Mouse (Mus musculus) R1 (cell line): ENCODE measurements around the gene Lmna.

Experiments
- DNase-seq: peaks from one replicate; pipeline ENCODE4 v3.0.0-alpha.2; 2018; ENCODE audit warnings: low read depth, low spot score

Lmna gene

GRCm38 (mm10) chr3:88539397-88539796, 29.6 kb upstream of the Lmna start:
- DNase-seq = peak; percentile 64

GRCm38 (mm10) chr3:88538271-88539145, 28.8 kb upstream of the Lmna start:
- DNase-seq = no peak

DNA sequence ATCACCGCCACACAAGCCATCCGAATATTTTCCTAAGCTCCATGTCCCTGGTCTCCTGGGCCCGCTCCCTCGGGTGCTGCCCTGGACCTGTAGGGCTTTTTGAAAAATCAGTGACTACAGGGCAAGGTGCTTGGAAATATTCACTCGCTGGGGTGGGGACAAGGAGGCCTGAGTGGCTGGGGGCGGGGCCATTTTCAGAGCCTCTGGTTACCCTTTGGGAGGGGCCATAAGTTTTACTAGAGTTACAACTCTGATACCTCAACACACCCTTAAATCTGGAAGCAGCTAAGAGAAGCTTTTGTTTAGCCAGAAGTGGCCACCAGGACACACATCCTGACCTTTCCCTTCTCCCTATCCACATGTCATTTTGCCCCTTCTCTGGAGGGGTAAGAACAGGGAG, 27.4 kb upstream of the Lmna start:
- DNase-seq = peak; percentile 59

- peak; percentile 77 for DNase-seq
These were observed 26.6 kb upstream of the Lmna start for GRCm38 (mm10) chr3:88536103-88536930.

- DNase-seq = no peak
These were observed 25.8 kb upstream of the Lmna start for GRCm38 (mm10) chr3:88535527-88535926.

DNA sequence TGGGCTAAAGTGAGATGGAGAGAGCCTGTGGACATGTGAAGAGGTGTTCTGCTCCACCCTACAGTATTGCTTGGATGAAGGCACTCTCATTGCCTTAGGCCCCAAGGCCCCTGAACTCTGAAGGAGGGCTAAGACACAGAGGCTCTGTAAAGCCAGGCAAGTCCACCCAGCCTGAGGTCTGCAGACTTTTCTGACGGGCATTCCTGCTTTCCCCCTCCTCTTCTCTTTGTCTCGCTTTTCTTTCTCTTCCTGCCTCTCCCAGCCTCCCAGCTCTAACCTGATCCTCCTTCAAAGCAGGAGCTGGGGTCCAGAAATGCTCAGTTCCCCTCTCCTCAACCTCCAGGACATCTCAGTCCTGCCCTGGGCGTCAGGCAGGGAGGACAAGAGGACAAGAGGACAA, 25.2 kb upstream of the Lmna start:
- DNase-seq = no peak

GRCm38 (mm10) chr3:88533706-88534105, 23.9 kb upstream of the Lmna start:
- no peak for DNase-seq

DNA sequence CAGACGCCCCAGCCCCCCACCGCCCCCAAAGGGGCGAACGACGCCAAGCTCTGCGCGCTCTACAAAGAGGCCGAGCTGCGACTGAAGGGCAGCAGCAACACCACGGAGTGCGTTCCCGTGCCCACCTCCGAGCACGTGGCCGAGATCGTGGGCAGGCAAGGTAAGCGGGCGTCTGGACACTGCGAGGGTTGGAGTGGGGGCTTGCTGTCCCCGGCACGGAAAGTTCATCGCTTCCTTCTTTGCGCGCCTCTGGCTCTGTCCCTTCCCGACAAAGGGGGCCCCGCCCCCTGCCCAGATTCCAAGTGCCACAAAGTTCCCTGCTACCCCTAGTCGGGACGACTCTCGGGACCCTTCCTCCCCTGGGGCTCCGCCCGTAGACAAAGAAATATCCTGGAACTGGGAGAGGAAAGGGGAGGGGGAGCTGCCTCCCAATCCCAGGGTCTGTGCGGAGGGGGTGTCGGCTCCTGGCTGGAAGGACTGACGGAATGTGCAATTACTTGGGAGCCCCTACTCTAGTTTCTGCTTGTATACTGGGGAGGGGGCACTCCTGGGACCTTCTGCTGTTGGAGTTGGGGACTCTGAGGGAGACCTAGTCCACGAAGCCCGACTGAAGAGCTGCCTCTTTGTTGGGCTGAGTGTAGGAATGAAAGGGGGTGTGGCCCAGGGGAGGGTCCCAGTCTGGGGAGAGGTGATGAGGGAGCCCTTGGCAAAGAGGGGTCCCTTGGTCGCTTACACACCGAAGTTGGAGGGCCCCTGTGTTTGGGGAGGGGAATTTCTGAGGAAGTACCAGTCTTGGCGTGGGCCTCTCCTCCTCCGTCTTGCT, 23.1 kb upstream of the Lmna start:
- peak; percentile 79 for DNase-seq

DNA sequence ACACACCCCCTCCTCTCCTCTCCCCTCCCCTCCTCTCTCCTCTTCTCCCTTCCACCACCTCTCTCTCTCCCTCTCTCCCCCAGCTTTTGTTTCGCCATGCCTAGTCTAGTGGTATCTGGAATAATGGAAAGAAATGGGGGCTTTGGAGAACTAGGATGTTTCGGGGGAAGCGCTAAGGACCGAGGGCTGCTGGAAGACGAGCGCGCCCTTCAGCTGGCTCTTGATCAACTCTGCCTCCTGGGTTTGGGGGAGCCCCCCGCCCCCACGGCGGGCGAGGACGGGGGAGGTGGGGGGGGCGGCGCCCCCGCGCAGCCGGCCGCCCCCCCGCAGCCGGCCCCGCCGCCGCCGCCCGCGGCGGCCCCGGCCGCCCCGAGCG, 22.5 kb upstream of the Lmna start, which contains the start of gene Mex3a:
TSS of gene Mex3a (plus strand) at position 97 of the 376 bp plus-strand sequence.
- no peak for DNase-seq

GRCm38 (mm10) chr3:88531348-88532298, 21.9 kb upstream of the Lmna start:
- peak; percentile 91 for DNase-seq

DNA sequence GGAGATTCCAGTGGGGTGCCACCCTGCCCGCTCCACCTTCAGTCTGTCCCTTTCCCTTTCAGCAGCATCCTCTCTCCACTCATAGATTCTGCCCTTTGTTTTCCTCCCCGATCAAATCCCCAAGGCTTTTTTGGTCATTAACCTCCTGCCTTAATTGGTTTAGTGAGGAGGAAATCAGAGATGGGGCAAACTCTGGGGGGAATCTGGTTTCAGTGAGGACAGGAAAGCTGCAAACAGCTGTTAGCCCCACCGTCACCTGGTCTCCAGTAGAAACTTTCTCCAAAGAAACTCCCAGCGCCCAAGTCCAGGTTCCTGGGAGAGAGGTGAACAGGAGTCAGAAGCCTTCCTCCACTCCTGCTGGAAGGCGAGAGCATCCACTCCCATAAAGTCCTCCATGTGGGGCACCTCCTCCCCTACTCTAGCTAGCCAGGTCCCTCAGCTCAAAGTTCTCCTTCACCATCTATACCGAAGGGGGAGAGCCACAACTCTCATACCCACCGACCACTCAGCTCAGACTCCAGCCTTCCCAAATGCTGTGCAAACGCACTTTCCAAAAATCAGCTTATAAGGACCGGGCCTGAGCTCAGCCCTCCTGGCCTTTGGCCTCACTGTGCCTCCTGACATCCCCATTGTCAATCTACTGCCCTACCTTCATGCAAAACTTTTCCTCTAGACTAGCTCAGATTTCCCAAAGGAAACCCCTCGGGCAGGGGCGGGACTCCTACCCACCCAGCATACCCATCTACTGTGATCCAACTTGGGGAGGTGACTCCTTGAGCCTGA, 20.5 kb upstream of the Lmna start:
- DNase-seq = peak; percentile 76

GRCm38 (mm10) chr3:88529204-88530000, 19.6 kb upstream of the Lmna start:
- DNase-seq = no peak

- no peak for DNase-seq
These were observed 18.9 kb upstream of the Lmna start for GRCm38 (mm10) chr3:88528646-88529045.

- no peak for DNase-seq
These were observed 17.8 kb upstream of the Lmna start for GRCm38 (mm10) chr3:88527565-88527964.

GRCm38 (mm10) chr3:88526157-88527131, 16.7 kb upstream of the Lmna start:
- peak; percentile 94 for DNase-seq

GRCm38 (mm10) chr3:88525021-88525420, 15.3 kb upstream of the Lmna start:
- DNase-seq = no peak

GRCm38 (mm10) chr3:88523027-88523426, 13.3 kb upstream of the Lmna start:
- no peak for DNase-seq
